Mouse (Mus musculus): ENCODE measurements around the gene Mtmr2.

- no peak for TF ChIP-seq POLR2AphosphoS2 (IDR thresholded peaks at IDR 0.05; ENCODE audit: low read depth, low read length)
- TF ChIP-seq CTCF (conservative IDR thresholded peaks at IDR 0.05 in 1 of 2, IDR thresholded peaks at IDR 0.05 in 1 of 2; ENCODE audit: low read depth in 2 of 2, low read length in 2 of 2), result no peak
- no peak for TF ChIP-seq TBP (conservative IDR thresholded peaks at IDR 0.05; ENCODE audit: low read depth, low read length)
- 0 out of 2 replicates have a peak, but pooled peaks have one; percentile 14 for TF ChIP-seq EP300 (IDR thresholded peaks at IDR 0.05; ENCODE audit: low read length)
- peak; percentile 82 for TF ChIP-seq USF1 (IDR thresholded peaks at IDR 0.05; ENCODE audit: low read depth, low read length)
- peak; percentile 22; the same call in 1 of the 2 replicates for TF ChIP-seq SIN3A (IDR thresholded peaks at IDR 0.05; ENCODE audit: low read length)
- TF ChIP-seq JUN (IDR thresholded peaks at IDR 0.05; ENCODE audit: insufficient read depth, low read depth, low read length), result no peak
Measured at GRCm38 (mm10) chr9:13826391-13826805, 78.2 kb downstream of the Mtmr2 start.

Data from CH12.LX (cell line).